Mouse (Mus musculus) cerebellum, postnatal 25 days (tissue): ENCODE measurements around the gene Dhx16.

Experiments used
- DNase-seq, 2 experiments: peaks; one replicate each; pipeline ENCODE4 v3.0.0; 2021; ENCODE audit warnings: mixed read lengths in 2 of 2

Dhx16 gene

DNA sequence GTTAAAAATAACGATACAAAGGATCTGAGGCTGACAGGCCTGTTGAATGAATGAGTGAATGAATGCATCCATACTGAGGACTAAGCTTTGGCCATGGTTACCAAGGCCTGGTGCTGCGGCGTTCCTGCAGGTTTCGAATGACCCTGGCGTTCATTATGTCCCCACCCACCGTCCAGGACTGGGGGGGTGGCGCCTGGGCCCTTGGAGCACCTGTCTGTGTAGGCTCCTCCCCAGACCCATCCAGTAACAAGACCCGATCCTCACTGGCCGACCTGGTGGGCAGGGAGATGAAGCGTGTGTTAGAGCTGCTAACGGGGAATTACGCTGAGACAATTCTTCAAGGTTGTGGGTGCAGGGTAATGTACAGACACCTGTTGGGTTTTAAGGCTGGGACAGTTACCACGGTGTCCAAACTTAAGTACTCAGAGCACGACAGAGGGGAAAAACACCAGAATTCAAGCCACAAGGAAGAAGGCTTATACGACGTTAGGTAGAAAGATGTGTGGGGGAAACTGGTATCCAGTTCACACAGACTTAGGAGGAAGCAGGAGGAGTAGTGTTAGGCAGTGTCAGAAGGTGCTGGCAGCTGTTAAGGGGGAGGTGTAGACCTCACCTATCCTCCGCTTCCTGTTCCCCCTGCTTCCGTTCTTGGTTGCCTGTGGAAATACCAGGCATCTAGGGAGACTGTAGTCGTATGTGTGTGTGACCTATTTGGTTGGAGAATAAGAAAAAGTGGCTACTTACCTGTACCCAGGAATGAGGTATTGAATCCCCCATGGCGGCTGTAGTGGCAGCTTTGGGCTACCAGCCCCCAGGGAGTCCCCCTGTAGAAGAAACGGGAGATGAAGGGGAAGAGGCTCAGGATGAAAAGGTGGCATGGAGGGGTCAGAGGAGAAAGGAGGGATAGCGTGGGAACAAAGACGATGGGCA lies 18.3 kb downstream of the Dhx16 start:
- peak; percentile 54 to 67 for DNase-seq

DNA sequence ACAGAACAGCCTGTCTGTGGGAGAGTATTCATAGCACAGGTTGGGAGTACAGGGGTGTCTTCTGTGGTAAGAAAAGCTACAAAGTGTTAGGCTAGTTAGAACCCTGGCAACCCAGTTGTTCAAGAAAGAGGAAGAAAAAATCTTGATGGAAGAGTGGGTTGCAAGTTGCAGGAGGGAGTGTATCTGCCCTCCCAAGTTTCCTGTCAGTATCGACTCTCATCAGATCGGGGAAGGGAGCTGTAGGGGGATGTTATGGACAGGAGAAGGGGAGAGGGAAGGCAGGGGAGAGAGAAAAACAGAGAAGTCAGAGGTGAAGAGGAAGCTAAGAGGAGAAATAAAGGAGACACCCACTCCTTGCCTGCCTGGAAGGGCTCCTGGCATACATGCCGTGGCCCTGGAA lies 21.0 kb downstream of the Dhx16 start:
- no peak for DNase-seq

DNA sequence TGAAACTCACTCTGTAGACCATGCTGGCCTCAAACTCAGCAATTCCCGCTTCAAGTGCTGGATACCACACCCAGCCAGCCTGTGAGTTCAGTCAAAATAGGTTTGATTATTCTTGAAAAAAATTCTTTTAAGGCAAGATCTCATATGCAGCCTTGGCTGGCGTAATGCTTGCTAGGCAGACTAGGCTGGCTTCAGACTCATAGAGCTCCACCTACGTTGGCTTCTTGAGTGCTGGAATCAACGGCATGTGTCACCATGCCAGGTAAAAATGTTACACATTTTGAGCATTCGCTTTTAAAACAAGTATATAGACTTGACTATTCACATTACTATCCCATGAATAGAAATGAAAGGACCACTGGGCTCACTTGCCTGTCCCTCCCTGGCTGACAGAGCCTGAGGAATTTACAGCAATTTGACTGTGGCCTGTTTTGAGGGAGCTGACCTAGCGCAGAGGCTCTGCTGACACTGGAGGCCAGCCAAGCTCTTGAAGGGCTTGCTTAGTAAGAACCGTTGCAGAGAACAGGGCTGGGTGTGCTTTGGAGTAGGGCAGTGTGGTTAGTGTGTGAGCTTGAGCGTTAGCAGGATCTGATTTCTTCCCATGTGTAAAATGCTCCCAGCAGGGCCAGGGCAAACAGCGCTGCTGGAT lies 23.8 kb downstream of the Dhx16 start:
- no peak for DNase-seq

DNA sequence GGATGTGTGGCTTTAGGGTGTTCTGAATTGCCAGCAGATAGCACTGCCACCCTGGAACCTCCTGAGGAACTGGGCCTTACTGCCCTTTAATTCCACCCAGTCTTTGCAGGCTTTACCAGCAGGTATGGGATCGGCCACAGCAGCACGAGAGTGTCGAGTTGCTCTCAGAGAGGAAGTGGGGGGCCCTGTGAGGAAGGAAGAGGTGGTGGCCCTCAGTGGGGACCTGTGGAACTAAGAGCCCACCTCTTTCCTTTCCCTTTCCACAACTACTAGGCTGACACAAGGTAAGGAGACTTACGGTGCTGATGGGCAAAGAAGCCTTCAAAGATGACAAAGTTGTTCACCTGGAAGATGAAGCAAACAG lies 24.4 kb downstream of the Dhx16 start:
- DNase-seq, result no peak

DNA sequence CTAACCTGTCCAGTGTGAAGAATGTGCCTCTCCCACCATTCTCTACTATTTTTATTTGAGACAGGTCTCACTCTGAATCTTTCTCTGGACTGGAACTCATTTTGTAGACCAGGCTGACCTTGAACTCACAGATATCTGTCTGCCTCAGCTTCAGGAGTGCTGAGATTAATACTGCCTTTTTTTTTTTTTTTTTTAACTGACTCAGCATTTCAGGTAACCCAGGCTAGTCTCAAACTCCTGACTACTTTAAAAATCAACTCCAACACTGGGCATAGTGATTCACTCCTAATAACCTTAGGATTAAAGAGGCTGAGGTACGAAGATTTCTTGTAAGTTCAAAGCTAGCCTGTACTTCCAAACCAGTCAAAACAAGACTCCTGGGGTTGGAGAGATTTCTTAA lies 26.0 kb downstream of the Dhx16 start:
- no peak for DNase-seq

GRCm38 (mm10) chr17:35907609-35908008 lies 28.0 kb downstream of the Dhx16 start:
- DNase-seq, result peak in 1 of 2 experiments; percentile 3

GRCm38 (mm10) chr17:35909186-35909918 lies 29.7 kb downstream of the Dhx16 start:
- peak in 1 of 2 experiments; percentile 48 for DNase-seq

GRCm38 (mm10) chr17:35909919-35910369 lies 30.3 kb downstream of the Dhx16 start, which contains the start of gene Atat1:
Atat1 (minus strand) TSS chr17:35910075.
- DNase-seq, result peak; percentile 88 to 94

DNA sequence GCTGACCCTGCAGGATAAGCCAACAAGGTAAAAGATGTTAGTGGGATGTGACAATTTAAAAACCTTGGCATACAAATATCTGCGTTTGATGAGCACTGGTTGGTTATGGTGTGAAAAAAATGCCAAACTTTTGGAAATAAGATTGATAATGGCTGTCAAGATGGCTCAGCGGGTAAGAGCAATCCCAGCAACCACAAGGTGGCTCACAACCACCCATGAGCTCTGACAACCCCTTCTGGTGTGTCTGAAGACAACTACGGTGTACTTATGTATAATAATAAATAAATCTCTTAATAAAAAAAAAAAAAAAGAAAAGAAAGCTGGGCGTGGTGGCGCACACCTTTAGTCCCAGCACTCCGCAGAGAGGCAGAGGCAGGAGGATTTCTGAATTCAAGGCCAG lies 35.4 kb downstream of the Dhx16 start:
- no peak for DNase-seq

DNA sequence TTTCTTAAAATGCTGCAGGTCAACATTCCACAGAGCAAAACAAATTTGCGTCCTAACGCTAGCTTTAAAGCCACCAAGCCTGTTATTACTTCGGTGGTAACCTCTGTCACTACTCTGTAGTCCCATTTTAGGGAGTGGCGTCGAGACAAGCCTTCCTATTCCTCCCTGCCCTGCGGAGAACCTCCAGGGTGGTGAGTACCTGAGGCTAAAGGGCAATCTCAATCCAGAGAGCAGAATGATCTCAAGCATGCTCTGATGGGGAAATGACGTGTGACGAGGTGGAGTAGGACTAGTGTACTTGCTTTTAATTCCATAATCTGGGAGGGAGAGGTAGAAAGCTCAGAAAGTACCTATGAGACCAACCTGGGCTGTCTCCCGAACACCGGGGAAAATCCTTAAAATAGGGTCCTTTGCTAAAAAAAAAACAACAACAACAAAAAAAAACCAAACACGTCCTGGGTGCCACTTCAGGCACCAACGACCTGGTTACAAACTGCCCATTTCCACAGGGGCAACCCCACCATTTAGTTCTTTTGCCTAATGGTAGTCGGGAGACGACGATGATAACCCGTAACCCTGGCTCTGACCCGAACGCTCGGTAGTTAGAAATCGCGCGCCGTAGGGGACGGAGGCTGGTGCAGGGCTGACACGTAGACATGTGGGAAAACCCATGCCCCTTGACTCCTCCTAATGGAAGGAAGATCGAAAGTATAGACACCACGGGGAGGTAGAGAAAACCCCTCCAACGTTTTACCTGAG lies 36.1 kb downstream of the Dhx16 start:
- no peak for DNase-seq

GRCm38 (mm10) chr17:35916297-35917142 lies 36.9 kb downstream of the Dhx16 start, which contains the start of the genes Mrps18b and Ppp1r10:
Mrps18b (minus strand) TSS chr17:35916389.
Ppp1r10 (plus strand) TSS chr17:35916434.
- peak; percentile 98 to 99 for DNase-seq

- DNase-seq, result peak in 1 of 2 experiments; percentile 60
These were observed 37.5 kb downstream of the Dhx16 start for GRCm38 (mm10) chr17:35917143-35917462.

DNA sequence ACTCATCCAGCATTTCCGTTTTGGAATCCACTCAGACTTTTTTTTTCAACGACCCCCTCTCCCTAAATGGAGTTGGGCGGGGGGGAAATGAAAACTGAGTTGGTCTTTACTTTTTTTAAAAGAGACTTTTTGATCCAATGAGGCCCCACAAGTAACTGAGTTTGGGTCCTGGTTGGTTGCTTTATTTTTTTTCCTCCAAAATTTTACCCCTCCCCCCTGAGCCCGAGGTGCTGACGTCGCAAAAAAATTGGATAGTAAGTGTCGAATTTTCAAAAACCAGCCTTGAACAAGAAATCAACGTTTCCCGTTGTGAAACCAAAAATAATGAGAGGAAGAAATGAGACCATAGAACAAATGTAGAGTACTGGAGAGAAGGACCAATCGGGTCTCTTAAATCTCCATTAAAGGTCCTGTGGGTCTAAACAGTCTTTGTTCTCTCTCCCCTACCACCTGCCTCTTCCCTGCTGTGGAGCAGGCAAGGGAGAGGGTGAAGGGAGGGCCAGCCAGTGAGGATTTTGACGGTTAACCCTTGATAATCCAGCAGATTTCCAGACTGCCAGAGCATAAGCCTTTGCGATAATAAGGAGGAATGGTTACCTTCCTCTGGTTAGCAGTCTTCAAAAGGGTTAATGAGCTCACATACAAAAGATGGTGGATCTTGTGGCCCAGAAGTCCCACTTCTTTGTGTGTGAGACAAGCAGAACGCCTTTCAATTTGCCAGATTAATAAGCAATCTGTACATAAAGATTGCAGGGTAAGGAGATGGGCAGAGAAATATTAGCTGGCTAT lies 38.0 kb downstream of the Dhx16 start:
- DNase-seq, result peak; percentile 72 to 78

GRCm38 (mm10) chr17:35918276-35919059 lies 38.8 kb downstream of the Dhx16 start:
- peak; percentile 60 to 66 for DNase-seq

DNA sequence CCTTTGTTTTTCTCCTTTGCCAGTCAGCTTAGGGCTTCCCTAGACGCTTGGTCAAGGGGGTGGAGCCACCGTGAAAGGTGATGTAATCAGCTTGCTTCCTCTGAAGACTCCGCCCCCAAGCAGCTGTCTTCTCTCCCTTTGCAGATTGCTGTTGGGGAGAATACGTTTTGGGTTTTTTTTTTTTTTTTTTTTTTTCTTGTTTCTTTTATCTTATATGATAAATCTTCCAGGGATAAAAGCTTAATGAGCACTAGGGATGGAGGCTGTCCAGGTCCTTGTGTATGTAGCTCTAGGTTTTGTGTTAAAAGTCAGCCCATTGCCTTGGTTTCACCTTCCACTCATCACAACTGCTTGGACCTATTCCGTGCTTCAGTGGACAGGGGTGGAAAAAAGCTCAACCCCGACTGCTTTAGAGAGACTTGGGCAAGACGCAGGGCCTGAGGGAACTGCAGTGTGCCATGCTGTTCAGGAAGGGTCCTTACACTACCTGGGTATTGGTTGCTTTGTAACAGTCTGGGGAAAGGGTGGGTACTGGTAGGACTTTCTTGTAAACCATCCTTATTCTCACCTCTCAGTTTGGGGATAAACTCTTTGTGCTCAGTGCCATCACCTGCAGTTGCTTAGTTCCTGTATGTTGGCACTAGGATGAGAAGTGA lies 39.6 kb downstream of the Dhx16 start:
- DNase-seq, result peak; percentile 91 to 97

GRCm38 (mm10) chr17:35919864-35920301 lies 40.3 kb downstream of the Dhx16 start:
- DNase-seq, result peak in 1 of 2 experiments; percentile 47

DNA sequence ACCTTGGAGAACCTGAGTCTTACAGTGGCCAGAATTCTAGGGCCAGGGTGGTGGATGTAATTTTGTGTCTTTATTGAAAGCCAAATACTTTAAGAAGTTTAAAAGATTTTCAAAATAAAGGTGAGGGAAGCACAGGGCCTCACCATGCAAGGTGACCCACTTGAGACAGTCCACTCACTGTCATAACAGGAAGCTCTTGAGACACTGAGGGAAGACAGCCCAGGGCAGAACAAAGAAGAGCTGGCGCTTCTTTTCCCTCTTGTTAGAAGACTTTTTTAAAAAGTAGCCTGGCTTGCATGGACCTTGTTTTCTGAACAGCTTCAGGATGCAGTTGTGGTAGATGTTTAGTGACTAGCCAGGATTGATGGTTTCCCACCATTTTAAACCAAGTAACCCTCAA lies 40.8 kb downstream of the Dhx16 start:
- no peak for DNase-seq

DNA sequence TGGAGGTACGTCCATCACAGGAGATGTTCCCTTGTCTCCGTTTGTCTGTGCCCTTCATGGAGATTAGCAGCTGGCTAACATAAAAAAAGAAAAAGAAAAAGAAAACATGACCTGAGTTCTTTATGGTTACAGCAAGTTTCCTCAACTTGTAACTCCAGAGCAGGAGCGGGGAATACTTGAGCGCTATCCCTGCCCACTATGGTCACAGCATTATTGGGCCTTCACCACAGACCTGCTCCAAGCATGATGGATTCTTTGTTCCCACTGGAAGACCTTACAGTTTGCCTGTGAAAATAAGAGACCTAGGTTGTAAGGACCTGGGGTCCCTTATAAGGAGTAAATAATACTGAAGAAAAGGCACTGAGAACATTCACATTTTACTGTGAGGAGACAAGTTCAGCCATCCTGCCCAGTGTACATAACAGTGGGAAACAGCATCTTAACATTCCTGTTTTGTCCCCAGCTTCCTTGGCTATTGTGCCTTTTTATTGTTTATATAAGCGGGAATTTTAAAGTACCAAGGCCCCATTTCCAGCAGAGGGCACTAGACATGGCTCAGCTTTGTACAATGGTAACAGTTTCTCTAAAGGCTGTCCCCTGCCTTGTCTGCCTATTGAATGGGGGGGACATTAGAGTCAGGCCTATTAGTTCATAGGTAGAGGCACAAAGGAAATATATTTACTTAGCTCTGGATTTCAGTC lies 41.4 kb downstream of the Dhx16 start:
- DNase-seq, result peak; percentile 30 to 52
